Mouse (Mus musculus): ENCODE data around the gene Tceal8.

DNA sequence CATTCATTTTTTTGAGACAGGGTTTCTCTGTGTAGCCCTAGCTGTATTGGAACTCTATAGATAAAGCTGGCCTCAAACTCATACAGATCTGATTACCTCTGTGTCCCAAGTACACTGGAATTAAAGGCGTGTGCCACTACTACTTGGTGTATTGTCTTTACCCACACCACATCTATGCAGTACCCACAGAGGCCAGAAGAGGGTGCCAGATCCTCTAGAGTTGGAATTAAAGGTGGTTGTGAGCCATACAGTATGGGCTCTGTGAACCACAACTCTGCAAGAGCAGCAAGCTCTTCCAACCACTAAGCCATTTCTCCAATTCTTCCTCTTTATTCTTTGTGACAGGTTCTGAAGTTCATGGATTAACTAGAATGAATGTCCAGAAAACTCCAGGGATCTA, 24.7 kb upstream of the Tceal8 start:
- TF ChIP-seq CTCF (IDR thresholded peaks at IDR 0.05; ENCODE audit: borderline replicate concordance, insufficient read depth, low read length): no peak
- no peak for TF ChIP-seq POLR2A (IDR thresholded peaks at IDR 0.05; ENCODE audit: low read depth, low read length)

Measured in embryonic fibroblast, embryonic 13.5 days (primary cell).